Mouse (Mus musculus) liver, adult (tissue): ENCODE measurements around the gene Cts3.
"Not testable (repeated sequence)": the region's sequence is repeated elsewhere in the genome, so short reads cannot be mapped to it uniquely, and the experiment has no call there.

Experiments used
- GATA4 ChIP-seq: IDR thresholded peaks from 2 replicates; pipeline ENCODE4 v1.6.1; 2014; ENCODE audit warnings: mild to moderate bottlenecking, low read length; ENCODE audit not compliant: insufficient replicate concordance

Gene Cts3

DNA sequence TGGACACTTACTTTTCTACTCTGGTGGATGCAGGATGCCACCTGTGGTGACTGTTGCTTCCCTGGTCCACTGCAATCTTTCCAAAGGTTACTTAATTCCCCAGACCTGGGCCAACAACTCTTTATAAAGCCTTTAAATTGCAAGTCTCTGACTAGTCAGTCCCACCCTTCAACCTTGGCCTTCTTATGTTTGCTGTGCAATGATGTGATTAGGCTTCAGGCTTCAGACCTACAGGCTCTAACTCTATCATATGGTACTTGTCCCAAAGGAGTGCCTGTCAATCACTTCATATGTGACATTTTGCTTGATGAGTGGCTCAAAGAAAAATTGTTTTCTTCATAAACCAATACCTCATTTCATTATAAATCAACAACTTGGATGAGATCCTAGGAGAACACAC lies at the start of gene Cts3:
Cts3 (minus strand) TSS at position 101 of the 400 bp plus-strand sequence.
- no peak for TF ChIP-seq GATA4

DNA sequence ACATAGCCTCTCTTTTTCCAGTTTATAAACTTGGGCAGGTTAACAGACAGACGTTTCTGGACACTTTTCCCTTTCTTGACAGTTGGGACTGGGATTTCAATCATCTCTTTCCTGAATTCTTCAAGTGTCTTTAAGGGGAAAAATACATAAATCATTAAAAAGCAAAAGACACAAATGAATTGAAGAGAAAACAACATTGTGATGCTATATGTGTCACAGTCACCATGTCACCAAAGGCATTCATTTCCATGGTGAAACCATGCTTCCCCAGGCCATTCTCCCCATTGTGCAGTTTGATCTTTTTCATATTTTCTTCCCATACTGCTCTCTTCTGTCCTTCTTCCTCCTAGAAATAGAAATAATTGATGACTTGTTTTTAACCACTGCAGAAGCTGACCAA lies 1.9 kb downstream of the Cts3 start, which contains the start of gene Gm49352:
Gm49352 (minus strand) TSS at position 101 of the 400 bp plus-strand sequence.
- TF ChIP-seq GATA4 = not testable (repeated sequence)

DNA sequence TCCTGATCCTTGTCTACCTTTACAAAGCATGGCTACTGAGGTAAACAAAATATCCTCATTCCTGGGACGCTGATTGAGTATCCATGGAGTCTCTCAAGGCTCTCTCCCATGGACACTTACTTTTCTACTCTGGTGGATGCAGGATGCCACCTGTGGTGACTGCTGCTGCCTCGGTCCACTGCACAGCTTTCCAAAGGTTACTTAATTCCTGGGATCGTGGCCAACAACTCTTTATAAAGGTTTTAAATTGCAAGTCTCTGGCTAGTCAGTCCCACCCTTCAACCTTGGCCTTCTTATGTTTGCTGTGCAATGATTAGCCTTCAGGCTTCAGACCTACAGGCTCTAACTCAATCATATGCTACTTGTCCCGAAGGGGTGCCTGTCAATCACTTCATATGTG lies 28.3 kb downstream of the Cts3 start, which contains the start of gene Ctsm:
Ctsm (minus strand) TSS at position 209 of the 400 bp plus-strand sequence.
- no peak for TF ChIP-seq GATA4
